Mouse (Mus musculus): ENCODE data around the gene Phf20. TPM values are rescaled to one million over a fixed set of nuclear protein-coding genes. Genes with fewer than 3 reads are reported as not detected.
A peak's percentile ranks its signal among the peaks of the same experiment; 100 is the strongest.

The Phf20 gene
- polyA plus RNA-seq, 1 experiment from 2014 or later, result 57.2 TPM

DNA sequence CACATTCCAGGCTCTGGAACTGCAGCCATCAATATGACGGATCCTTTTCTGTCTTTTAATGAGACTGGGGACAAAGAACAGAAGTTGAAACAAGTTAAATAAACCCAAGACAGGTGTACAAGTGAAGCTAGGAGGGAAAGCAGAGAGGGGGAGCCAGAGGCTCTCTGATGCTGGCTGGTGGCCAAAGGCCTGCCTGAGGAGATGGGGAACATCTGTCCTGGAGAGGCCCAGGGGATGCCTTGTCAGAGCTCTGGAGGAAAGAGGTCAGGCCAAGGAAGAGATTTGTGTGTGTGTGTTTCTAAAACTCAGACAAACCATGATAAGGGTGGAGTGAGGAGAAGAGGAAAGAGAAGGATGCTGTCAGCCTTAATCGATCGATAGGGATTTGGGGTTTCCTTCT lies 101.4 kb downstream of the Phf20 start:
- H3K9me3 ChIP-seq (replicated peaks; ENCODE audit: control insufficient read depth, low read length), result no peaks in the 10 kb centered on the region
- 52% methylated on average over 3 of the region's 3 CpGs for WGBS
- H3K4me1 ChIP-seq (ENCODE audit: control insufficient read depth, insufficient read depth, low read length), result no peaks in the 10 kb centered on the region
- peak; percentile 83 for ATAC-seq (ENCODE audit: insufficient read depth, low FRiP score)
- no peak overlapping the region for H3K4me3 ChIP-seq (replicated peaks; ENCODE audit: low read length)
- no peaks in the 10 kb centered on the region for H3K27me3 ChIP-seq (ENCODE audit: control insufficient read depth, insufficient read depth, low read length)
- H3K27ac ChIP-seq (ENCODE audit: low read length), result no peak overlapping the region
- 0 out of 2 replicates have a peak, but pooled peaks cover 5% of the 10 kb centered on the region for H3K36me3 ChIP-seq (ENCODE audit: control insufficient read depth, insufficient read depth, low read length)
- H3K4me2 ChIP-seq (ENCODE audit: low read depth, low read length), result no peak overlapping the region
- H3K9ac ChIP-seq (ENCODE audit: low read length), result no peak overlapping the region

DNA sequence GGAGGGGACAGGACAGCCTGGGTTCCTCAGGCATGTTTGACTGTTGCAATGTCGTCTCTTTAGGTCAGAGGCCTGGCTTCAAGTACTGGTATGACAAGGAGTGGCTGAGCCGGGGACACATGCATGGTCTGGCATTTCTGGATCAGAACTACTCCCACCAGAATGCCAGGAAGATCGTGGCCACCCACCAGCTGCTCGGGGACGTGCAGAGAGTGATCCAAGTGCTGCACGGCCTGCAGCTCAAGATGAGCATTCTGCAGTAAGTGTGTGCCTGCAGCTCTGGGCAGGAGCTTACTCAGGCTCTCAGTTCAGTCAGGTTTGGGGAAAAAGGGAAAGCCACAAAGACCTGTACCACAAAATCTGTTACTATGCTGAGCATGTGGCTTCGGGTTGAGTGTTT lies 102.2 kb downstream of the Phf20 start:
- no peaks in the 10 kb centered on the region for H3K27me3 ChIP-seq (ENCODE audit: control insufficient read depth, insufficient read depth, low read length)
- H3K27ac ChIP-seq (ENCODE audit: low read length), result no peak overlapping the region
- WGBS, result 70% methylated on average over 7 of the region's 7 CpGs
- no peaks in the 10 kb centered on the region for H3K9me3 ChIP-seq (replicated peaks; ENCODE audit: control insufficient read depth, low read length)
- no peaks in the 10 kb centered on the region for H3K4me1 ChIP-seq (ENCODE audit: control insufficient read depth, insufficient read depth, low read length)
- ATAC-seq (ENCODE audit: insufficient read depth, low FRiP score), result no peak
- H3K36me3 ChIP-seq (ENCODE audit: control insufficient read depth, insufficient read depth, low read length), result 0 out of 2 replicates have a peak, but pooled peaks cover 3% of the 10 kb centered on the region
- H3K9ac ChIP-seq (ENCODE audit: low read length), result no peak overlapping the region
- H3K4me2 ChIP-seq (ENCODE audit: low read depth, low read length), result no peak overlapping the region
- no peak overlapping the region for H3K4me3 ChIP-seq (replicated peaks; ENCODE audit: low read length)

DNA sequence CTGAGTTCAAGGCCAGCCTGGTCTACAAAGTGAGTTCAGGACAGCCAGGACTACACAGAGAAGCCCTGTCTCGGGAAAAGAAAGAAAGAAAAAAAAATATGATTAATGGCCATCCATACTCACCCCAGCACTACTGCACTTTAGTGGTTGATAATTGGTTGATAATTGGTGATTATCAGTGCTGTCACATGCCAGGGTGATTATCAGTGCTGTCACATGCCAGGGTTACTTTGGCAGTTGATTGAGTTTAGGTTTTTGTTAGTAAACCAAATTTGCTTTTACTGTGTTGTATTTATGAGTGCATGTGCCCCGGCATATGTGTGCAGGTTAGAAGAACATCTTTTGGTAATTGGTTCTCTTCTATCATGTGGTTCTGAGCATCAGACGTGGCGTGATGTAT lies 105.8 kb downstream of the Phf20 start:
- Histone ChIP-seq H3K4me2 (ENCODE audit: low read depth, low read length) (no peak overlapping the region), H3K36me3 (ENCODE audit: control insufficient read depth, insufficient read depth, low read length) (0 out of 2 replicates have a peak, but pooled peaks cover 6% of the 10 kb centered on the region), H3K4me1 (ENCODE audit: control insufficient read depth, insufficient read depth, low read length) (no peaks in the 10 kb centered on the region), H3K9me3 (replicated peaks; ENCODE audit: control insufficient read depth, low read length) (no peaks in the 10 kb centered on the region), H3K9ac (ENCODE audit: low read length) (no peak overlapping the region), H3K27ac (ENCODE audit: low read length) (no peak overlapping the region), H3K4me3 (replicated peaks; ENCODE audit: low read length) (no peak overlapping the region), H3K27me3 (ENCODE audit: control insufficient read depth, insufficient read depth, low read length) (no peaks in the 10 kb centered on the region)
- ATAC-seq (ENCODE audit: insufficient read depth, low FRiP score), result no peak
- 79% methylated on average over 4 of the region's 4 CpGs for WGBS

DNA sequence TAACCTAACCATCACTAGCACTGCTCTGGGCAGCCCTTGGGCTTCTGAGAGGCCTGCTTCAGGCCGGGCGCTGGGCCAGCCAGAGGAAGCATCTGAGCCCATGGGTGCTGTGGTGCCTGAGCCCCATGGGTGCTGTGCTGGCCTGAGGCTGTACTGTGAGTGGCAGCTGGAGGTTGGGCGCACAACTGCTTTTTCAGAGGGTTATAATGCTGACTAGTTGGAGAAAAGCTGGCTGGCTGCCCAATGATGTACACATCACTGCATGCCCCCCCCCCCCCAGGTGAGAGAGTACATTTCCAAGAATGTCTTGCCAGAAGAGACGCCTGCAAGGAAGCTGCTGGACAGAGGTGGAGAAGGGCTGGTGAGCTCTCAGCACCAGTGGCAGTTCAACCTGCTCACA lies 108.1 kb downstream of the Phf20 start:
- no peak for ATAC-seq (ENCODE audit: insufficient read depth, low FRiP score)
- H3K9ac ChIP-seq (ENCODE audit: low read length), result no peak overlapping the region
- no peak overlapping the region for H3K4me3 ChIP-seq (replicated peaks; ENCODE audit: low read length)
- no peaks in the 10 kb centered on the region for H3K27me3 ChIP-seq (ENCODE audit: control insufficient read depth, insufficient read depth, low read length)
- H3K4me2 ChIP-seq (ENCODE audit: low read depth, low read length), result no peak overlapping the region
- 92% methylated on average over 4 of the region's 4 CpGs for WGBS
- no peak overlapping the region for H3K27ac ChIP-seq (ENCODE audit: low read length)
- 0 out of 2 replicates have a peak, but pooled peaks cover 6% of the 10 kb centered on the region for H3K36me3 ChIP-seq (ENCODE audit: control insufficient read depth, insufficient read depth, low read length)
- H3K4me1 ChIP-seq (ENCODE audit: control insufficient read depth, insufficient read depth, low read length), result no peaks in the 10 kb centered on the region
- no peaks in the 10 kb centered on the region for H3K9me3 ChIP-seq (replicated peaks; ENCODE audit: control insufficient read depth, low read length)

DNA sequence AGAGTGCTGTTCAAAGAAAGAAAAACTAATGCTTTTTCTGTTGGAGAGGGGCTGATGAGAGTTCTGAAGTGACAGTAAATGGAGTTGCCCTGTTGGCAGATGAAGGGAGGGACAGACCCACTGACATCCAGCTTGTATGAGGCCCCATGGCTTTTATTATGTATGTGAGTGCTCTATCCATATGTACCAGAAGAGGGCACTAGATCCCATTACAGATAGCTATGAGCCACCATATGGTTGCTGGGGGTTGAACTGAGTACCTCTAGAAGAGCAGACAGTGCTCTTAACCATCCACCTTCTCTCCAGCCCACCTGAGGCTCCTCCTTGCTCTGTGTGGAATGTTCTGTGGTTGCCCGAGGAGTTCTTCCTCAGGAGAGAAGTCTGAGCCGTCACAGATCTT lies 109.6 kb downstream of the Phf20 start:
- H3K36me3 ChIP-seq (ENCODE audit: control insufficient read depth, insufficient read depth, low read length), result 0 out of 2 replicates have a peak, but pooled peaks cover 2% of the 10 kb centered on the region
- no peak overlapping the region for H3K27ac ChIP-seq (ENCODE audit: low read length)
- H3K27me3 ChIP-seq (ENCODE audit: control insufficient read depth, insufficient read depth, low read length), result no peaks in the 10 kb centered on the region
- no peaks in the 10 kb centered on the region for H3K9me3 ChIP-seq (replicated peaks; ENCODE audit: control insufficient read depth, low read length)
- WGBS, result 87% methylated on average over 2 of the region's 2 CpGs
- no peak overlapping the region for H3K9ac ChIP-seq (ENCODE audit: low read length)
- H3K4me1 ChIP-seq (ENCODE audit: control insufficient read depth, insufficient read depth, low read length), result no peaks in the 10 kb centered on the region
- H3K4me2 ChIP-seq (ENCODE audit: low read depth, low read length), result no peak overlapping the region
- no peak overlapping the region for H3K4me3 ChIP-seq (replicated peaks; ENCODE audit: low read length)
- peak; percentile 71 for ATAC-seq (ENCODE audit: insufficient read depth, low FRiP score)

DNA sequence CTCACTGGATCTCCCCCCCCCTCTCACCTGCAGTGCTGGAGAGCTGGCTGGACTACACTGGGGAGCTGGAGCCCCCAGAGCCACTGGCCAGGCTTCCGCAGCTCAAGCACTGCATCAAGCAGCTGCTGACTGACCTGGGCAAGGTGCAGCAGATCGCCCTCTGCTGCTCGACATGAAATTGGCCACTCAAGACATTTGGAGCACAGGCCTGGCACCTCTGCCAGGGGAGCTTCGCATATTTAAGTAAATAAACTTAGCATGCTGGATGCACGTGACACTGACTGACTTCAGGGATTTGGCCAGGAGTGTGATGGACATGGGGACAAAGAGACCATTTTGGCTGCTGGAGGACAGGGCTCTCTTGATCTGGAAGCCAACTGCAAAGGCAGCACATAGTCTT lies 111.0 kb downstream of the Phf20 start:
- Histone ChIP-seq H3K4me3 (replicated peaks; ENCODE audit: low read length) (no peak overlapping the region), H3K9me3 (replicated peaks; ENCODE audit: control insufficient read depth, low read length) (no peaks in the 10 kb centered on the region), H3K9ac (ENCODE audit: low read length) (no peak overlapping the region), H3K27ac (ENCODE audit: low read length) (no peak overlapping the region), H3K4me2 (ENCODE audit: low read depth, low read length) (no peak overlapping the region), H3K36me3 (ENCODE audit: control insufficient read depth, insufficient read depth, low read length) (0 out of 2 replicates have a peak, but pooled peaks cover 2% of the 10 kb centered on the region), H3K4me1 (ENCODE audit: control insufficient read depth, insufficient read depth, low read length) (peaks cover 4% of the 10 kb centered on the region; the same call in 1 of the 2 replicates), H3K27me3 (ENCODE audit: control insufficient read depth, insufficient read depth, low read length) (no peaks in the 10 kb centered on the region)
- no peak for ATAC-seq (ENCODE audit: insufficient read depth, low FRiP score)
- 53% methylated on average over 5 of the region's 5 CpGs for WGBS

DNA sequence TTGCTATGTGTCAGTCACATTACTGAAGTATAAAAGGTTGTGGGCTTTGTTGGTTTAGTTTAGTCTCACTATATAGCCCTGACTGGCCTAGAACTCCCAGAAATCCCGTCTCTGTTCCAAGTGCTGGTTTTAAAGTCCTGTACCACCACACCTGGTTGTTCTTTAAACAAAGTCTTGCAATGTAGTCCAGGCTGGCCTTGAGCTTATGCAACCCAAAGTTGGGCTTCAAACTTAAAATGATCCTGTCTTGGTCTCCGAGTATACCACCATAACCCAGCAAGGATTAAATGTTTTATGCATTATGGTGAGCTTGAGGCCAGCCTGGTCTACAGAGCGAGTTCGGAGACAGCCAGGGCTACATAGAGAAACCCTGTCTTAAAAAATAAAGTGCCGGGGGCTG lies 113.7 kb downstream of the Phf20 start:
- no peak for ATAC-seq (ENCODE audit: insufficient read depth, low FRiP score)
- no peak overlapping the region for H3K4me2 ChIP-seq (ENCODE audit: low read depth, low read length)
- no peak overlapping the region for H3K4me3 ChIP-seq (replicated peaks; ENCODE audit: low read length)
- no peak overlapping the region for H3K27ac ChIP-seq (ENCODE audit: low read length)
- no peak overlapping the region for H3K9ac ChIP-seq (ENCODE audit: low read length)
- 91% methylated on average over 5 of the region's 5 CpGs for whole genome bisulfite sequencing
- H3K27me3 ChIP-seq (ENCODE audit: control insufficient read depth, insufficient read depth, low read length), result no peaks in the 10 kb centered on the region
- peaks cover 2% of the 10 kb centered on the region; the same call in 1 of the 2 replicates for H3K9me3 ChIP-seq (replicated peaks; ENCODE audit: control insufficient read depth, low read length)
- peaks cover 9% of the 10 kb centered on the region for H3K4me1 ChIP-seq (ENCODE audit: control insufficient read depth, insufficient read depth, low read length)
- no peaks in the 10 kb centered on the region for H3K36me3 ChIP-seq (ENCODE audit: control insufficient read depth, insufficient read depth, low read length)

DNA sequence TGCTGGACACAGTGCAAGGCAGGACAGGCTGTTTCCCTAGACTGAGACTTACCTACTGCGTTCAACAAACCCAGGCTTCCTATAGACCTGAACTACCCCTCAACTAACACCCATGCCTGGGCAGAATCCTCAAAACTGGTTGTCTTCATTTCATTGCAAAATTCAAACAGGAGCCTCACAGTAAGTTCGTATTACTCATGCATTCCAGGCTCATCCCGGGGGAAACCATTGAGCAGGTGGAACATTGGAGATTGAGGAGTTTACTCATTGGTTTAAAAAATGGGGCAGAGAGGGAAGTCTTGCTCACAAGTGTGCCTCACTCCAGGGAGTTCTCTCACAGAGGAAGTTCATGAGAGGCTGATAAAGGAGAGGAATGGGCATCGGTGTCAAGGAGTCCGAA lies 114.2 kb downstream of the Phf20 start:
- no peak for ATAC-seq (ENCODE audit: insufficient read depth, low FRiP score)
- WGBS, result 92% methylated on average over 5 of the region's 5 CpGs

DNA sequence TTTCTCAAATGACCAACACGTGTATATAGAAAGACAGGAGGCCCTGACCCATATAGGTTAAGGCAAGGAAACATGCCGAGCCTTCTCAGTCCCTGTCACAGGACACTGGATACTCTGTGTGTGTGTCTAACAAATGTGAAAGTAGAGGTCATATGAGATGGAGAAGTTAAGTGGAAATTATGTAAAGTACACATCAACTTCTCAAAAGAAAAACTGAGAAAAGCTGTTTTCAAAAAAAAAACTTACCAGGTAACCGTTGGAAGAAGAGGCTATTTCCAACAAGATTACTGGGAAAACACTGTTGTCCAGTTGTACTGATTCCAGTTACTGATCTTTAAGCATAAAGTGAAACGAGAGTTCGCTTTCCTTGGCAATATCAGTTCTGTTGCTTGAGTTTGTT lies 114.7 kb downstream of the Phf20 start:
- Histone ChIP-seq H3K9ac (ENCODE audit: low read length) (no peak overlapping the region), H3K4me2 (ENCODE audit: low read depth, low read length) (peak overlapping the region; percentile 82; the same call in 1 of the 2 replicates), H3K4me3 (replicated peaks; ENCODE audit: low read length) (no peak overlapping the region), H3K4me1 (ENCODE audit: control insufficient read depth, insufficient read depth, low read length) (peaks cover 9% of the 10 kb centered on the region), H3K27me3 (ENCODE audit: control insufficient read depth, insufficient read depth, low read length) (no peaks in the 10 kb centered on the region), H3K27ac (ENCODE audit: low read length) (0 out of 2 replicates have a peak overlapping the region, but pooled peaks have one; percentile 99), H3K36me3 (ENCODE audit: control insufficient read depth, insufficient read depth, low read length) (no peaks in the 10 kb centered on the region), H3K9me3 (replicated peaks; ENCODE audit: control insufficient read depth, low read length) (peaks cover 2% of the 10 kb centered on the region; the same call in 1 of the 2 replicates)
- no peak for ATAC-seq (ENCODE audit: insufficient read depth, low FRiP score)
- 90% methylated on average over 5 of the region's 5 CpGs for WGBS

More for the DNA sequence above, 114.2 kb downstream of the Phf20 start:
- peaks cover 2% of the 10 kb centered on the region; the same call in 1 of the 2 replicates for H3K9me3 ChIP-seq (replicated peaks; ENCODE audit: control insufficient read depth, low read length)
- H3K27me3 ChIP-seq (ENCODE audit: control insufficient read depth, insufficient read depth, low read length), result no peaks in the 10 kb centered on the region
- no peak overlapping the region for H3K4me3 ChIP-seq (replicated peaks; ENCODE audit: low read length)
- H3K4me2 ChIP-seq (ENCODE audit: low read depth, low read length), result no peak overlapping the region
- peaks cover 9% of the 10 kb centered on the region for H3K4me1 ChIP-seq (ENCODE audit: control insufficient read depth, insufficient read depth, low read length)
- H3K9ac ChIP-seq (ENCODE audit: low read length), result no peak overlapping the region
- no peak overlapping the region for H3K27ac ChIP-seq (ENCODE audit: low read length)
- H3K36me3 ChIP-seq (ENCODE audit: control insufficient read depth, insufficient read depth, low read length), result no peaks in the 10 kb centered on the region

All from stomach, embryonic 16.5 days (tissue).